Mouse (Mus musculus) bone marrow macrophage, adult 2 months (primary cell): ENCODE measurements around the gene Phf1.

Source experiments
- CTCF ChIP-seq: IDR thresholded peaks from 2 replicates; pipeline ENCODE4 v1.5.1; 2012; ENCODE audit warnings: low read depth, mild to moderate bottlenecking, low read length, moderate library complexity
- POLR2A ChIP-seq: IDR thresholded peaks from 2 replicates; pipeline ENCODE4 v1.6.1; 2012; ENCODE audit warnings: mild to moderate bottlenecking, low read depth, low read length, borderline replicate concordance

GRCm38 (mm10) chr17:26985503-26986179, 52.8 kb downstream of the Phf1 start:
- TF ChIP-seq CTCF (no peak), POLR2A (no peak)
